ENCODE assay signal across 9 mouse cellular contexts in genomic region chr7:100733051-100733813, GRCm38 (mm10). TPM values are rescaled to one million over a fixed set of nuclear protein-coding genes. Genes with fewer than 3 reads are reported as not detected.
DNase-seq lines count a peak whose midpoint lies in the region; ATAC-seq lines count a peak whose summit lies in the region.
"Had no signal": no experiment of that assay in that cellular context is flagged by ENCODE, and none has a peak within 500 bp of the region (broad histone marks: within the 10 kb centered on the region; RNA-seq: fewer than 3 reads in every experiment).

No protein-coding gene starts in this region.

- H3K27me3 ChIP-seq in hindbrain, embryonic 15.5 days, result no peaks in the 10 kb centered on the region
- H3K27me3 ChIP-seq in hindbrain, embryonic 11.5 days (ENCODE audit: control insufficient read depth, insufficient read depth, low read length), result no peaks in the 10 kb centered on the region
- H3K27me3 ChIP-seq in heart, embryonic 16.5 days (ENCODE audit: control insufficient read depth, insufficient read depth, low read length), result no peaks in the 10 kb centered on the region

- H3K4me1 ChIP-seq in hindbrain, embryonic 15.5 days (replicated peaks), result peaks cover 22% of the 10 kb centered on the region
- H3K4me1 ChIP-seq in hindbrain, embryonic 11.5 days (replicated peaks; ENCODE audit: control insufficient read depth, insufficient read depth, low read length), result no peaks in the 10 kb centered on the region
- H3K4me1 ChIP-seq in heart, embryonic 16.5 days (ENCODE audit: control insufficient read depth, insufficient read depth, low read length), result peaks cover 25% of the 10 kb centered on the region

- no peak for DNase-seq in hindbrain, embryonic 11.5 days (ENCODE audit: low spot score)
- DNase-seq in embryo, embryonic 11 days, result peak; percentile 9
- DNase-seq in left cerebral cortex, adult 11 months (ENCODE audit: low spot score), result no peak
- no peak for DNase-seq in layer of hippocampus, adult 9-10 months (ENCODE audit: low spot score)

- ATAC-seq in hindbrain, embryonic 15.5 days (ENCODE audit: low FRiP score, low read depth), result no peak
- no peak for ATAC-seq in hindbrain, embryonic 11.5 days (ENCODE audit: low FRiP score)
- peak; percentile 56 for ATAC-seq in CD4-positive, CD25-positive, alpha-beta regulatory T cell, adult 4 months
- ATAC-seq in heart, embryonic 16.5 days (replicated peaks; ENCODE audit: extremely low read depth, insufficient read depth, low FRiP score), result peak; percentile 65
- peak; percentile 59 for ATAC-seq in megakaryocyte-erythroid progenitor cell, adult 5-6 weeks (replicated peaks; ENCODE audit: low FRiP score, low TSS enrichment, poor library complexity, severe bottlenecking)

- WGBS in hindbrain, embryonic 15.5 days, result 64% methylated on average over 7 of the region's 7 CpGs
- WGBS in hindbrain, embryonic 11.5 days, result 56% methylated on average over 7 of the region's 7 CpGs
- WGBS in heart, embryonic 16.5 days, result 9% methylated on average over 7 of the region's 7 CpGs

- no peak overlapping the region for H3K9ac ChIP-seq in hindbrain, embryonic 15.5 days
- no peak overlapping the region for H3K9ac ChIP-seq in hindbrain, embryonic 11.5 days (ENCODE audit: low read depth, low read length)
- H3K9ac ChIP-seq in heart, embryonic 16.5 days (ENCODE audit: low read length), result 0 out of 2 replicates have a peak overlapping the region, but pooled peaks have one; percentile 11

- 0 out of 2 replicates have a peak overlapping the region, but pooled peaks have one; percentile 18 for H3K27ac ChIP-seq in hindbrain, embryonic 15.5 days (replicated peaks)
- H3K27ac ChIP-seq in hindbrain, embryonic 11.5 days (ENCODE audit: low read depth, low read length), result no peak overlapping the region
- H3K27ac ChIP-seq in heart, embryonic 16.5 days (ENCODE audit: low read length), result peak overlapping the region; percentile 10; the same call in 1 of the 2 replicates

- no peaks in the 10 kb centered on the region for H3K9me3 ChIP-seq in hindbrain, embryonic 15.5 days
- H3K9me3 ChIP-seq in hindbrain, embryonic 11.5 days (ENCODE audit: control insufficient read depth, low read length), result no peaks in the 10 kb centered on the region
- H3K9me3 ChIP-seq in heart, embryonic 16.5 days (replicated peaks; ENCODE audit: control insufficient read depth, low read length), result no peaks in the 10 kb centered on the region
- H3K9me3 ChIP-seq: G1E had no signal

- no peaks in the 10 kb centered on the region; the same call in 1 of the 2 replicates for H3K36me3 ChIP-seq in hindbrain, embryonic 15.5 days
- no peaks in the 10 kb centered on the region for H3K36me3 ChIP-seq in hindbrain, embryonic 11.5 days (ENCODE audit: control insufficient read depth, insufficient read depth, low read length)
- H3K36me3 ChIP-seq in heart, embryonic 16.5 days (ENCODE audit: control insufficient read depth, insufficient read depth), result no peaks in the 10 kb centered on the region

- H3K4me3 ChIP-seq in hindbrain, embryonic 15.5 days, result no peak overlapping the region
- H3K4me3 ChIP-seq in hindbrain, embryonic 11.5 days (ENCODE audit: low read depth, low read length), result no peak overlapping the region
- H3K4me3 ChIP-seq in heart, embryonic 16.5 days (ENCODE audit: low read length), result peak overlapping the region; percentile 11

- H3K4me2 ChIP-seq in hindbrain, embryonic 15.5 days, result no peak overlapping the region
- H3K4me2 ChIP-seq in hindbrain, embryonic 11.5 days (replicated peaks; ENCODE audit: low read depth, low read length), result no peak overlapping the region
- H3K4me2 ChIP-seq in heart, embryonic 16.5 days (ENCODE audit: low read depth, low read length), result peak overlapping the region; percentile 51

RNA-seq across cellular contexts. Expression of gene Fam168a, which starts 26.8 kb away (rescaled TPM):
- 112 and 117 TPM in 2 replicates for polyA plus RNA-seq in hindbrain, embryonic 15.5 days (2015; fragmentation: Nextera tagmentation; extraction: Ambion mirVana)
- 36.8 and 48.4 TPM in 2 replicates for polyA plus RNA-seq in hindbrain, embryonic 11.5 days (2014; fragmentation: Nextera tagmentation; extraction: Ambion mirVana)
- polyA plus RNA-seq in CD4-positive, CD25-positive, alpha-beta regulatory T cell, adult 4 months (2017; shearing (Covaris generic)), result 10 to 100 TPM; 21.6 to 32.8 TPM
- 25.6 and 27.2 TPM in 2 replicates for polyA plus RNA-seq in heart, embryonic 16.5 days (2015; fragmentation: Nextera tagmentation; extraction: Ambion mirVana)
- total RNA-seq in megakaryocyte-erythroid progenitor cell, adult 5-6 weeks (2014; fragmentation: Nextera tagmentation), result 26.9 and 35.9 TPM in 2 replicates
- total RNA-seq in megakaryocyte-erythroid progenitor cell, adult 5-6 weeks (2017), result 7.3 and 7.7 TPM in 2 replicates

Comparison
In these comparisons a context has a peak if more than half of its experiments do, and no peak if none do; other contexts are left out.
1. ATAC-seq: peak in CD4-positive, CD25-positive, alpha-beta regulatory T cell, adult 4 months (single experiment), heart, embryonic 16.5 days (single experiment) and megakaryocyte-erythroid progenitor cell, adult 5-6 weeks (single experiment); none in hindbrain, embryonic 15.5 days (single experiment) and hindbrain, embryonic 11.5 days (single experiment).